Mouse (Mus musculus): Measurements from ENCODE around the gene Ovca2.

The Ovca2 gene

DNA sequence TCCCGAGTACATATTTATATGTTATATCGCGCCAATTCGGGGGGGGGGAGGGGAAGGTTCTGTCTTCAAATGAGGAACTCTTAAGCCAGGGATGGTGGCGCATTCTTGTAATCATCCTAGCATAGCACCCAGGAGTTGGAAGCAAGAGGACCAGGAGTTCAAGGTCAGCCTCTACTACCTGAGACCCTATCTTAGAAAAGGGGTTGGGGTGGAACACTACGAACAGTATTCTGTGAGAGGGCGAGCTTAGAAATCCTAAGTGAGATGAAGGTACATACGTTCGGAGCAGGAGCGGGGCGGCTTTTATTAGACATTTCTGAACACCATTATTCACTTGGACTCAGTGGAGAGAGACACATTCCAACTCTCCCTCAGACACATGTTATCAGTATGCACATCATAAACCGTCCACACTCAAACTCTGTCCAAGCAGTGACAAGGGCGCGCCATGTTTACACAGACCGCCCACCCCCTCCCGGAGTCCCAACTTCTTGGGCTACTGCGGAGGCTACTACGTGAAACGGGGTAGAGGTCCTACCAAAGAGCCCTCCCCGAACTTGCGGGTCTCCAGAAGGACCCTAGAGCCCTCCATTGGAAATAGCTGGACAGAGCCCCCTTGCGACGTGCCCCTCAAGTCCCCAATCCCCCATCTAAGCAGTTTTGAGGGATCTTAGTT, 9.1 kb downstream of the Ovca2 start, which contains the start of gene Hic1:
Gene Hic1 (minus strand): TSS at position 115 of the 676 bp plus-strand sequence.
- DNase-seq, result peak in 1 of 2 experiments; percentile 41

DNA sequence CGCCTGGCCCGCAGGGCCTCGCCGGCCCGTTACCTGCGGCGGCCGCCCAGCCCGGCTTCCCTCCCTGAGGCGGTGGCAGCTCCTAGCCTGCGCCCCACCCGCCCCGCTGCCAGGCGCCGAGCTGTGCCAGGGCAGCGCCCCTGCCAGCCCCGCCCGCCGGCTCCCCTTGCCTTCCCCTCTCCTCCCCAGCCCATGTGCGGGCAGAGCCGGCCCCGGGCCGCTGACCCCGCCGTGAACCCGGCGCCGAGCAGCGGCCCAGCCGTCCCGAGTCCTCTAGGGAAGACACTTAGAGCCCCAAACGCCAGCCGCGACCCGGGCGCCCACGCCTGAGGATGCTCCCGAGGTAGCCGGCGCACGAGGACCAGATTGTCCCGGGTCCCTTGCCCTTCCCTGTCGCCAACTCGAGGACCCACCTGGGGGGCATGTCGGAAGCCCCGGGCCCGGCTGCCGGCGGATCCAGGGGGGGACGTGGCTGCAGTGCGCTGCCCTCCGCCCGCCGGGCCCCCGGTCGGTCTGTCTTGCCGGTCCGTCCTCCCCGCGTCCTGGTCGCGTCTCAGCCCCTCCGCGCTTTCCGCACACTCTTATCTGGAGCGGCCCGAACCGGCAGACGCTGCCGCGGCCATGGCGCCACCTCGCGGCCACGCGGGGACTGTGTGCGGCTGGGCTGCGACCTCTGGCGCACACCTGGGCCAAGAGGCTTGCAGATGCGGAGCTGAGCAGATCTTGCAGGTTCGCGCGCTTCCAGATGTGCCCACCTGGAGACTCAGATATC, 9.9 kb downstream of the Ovca2 start:
- DNase-seq, result peak; percentile 85 to 89

DNA sequence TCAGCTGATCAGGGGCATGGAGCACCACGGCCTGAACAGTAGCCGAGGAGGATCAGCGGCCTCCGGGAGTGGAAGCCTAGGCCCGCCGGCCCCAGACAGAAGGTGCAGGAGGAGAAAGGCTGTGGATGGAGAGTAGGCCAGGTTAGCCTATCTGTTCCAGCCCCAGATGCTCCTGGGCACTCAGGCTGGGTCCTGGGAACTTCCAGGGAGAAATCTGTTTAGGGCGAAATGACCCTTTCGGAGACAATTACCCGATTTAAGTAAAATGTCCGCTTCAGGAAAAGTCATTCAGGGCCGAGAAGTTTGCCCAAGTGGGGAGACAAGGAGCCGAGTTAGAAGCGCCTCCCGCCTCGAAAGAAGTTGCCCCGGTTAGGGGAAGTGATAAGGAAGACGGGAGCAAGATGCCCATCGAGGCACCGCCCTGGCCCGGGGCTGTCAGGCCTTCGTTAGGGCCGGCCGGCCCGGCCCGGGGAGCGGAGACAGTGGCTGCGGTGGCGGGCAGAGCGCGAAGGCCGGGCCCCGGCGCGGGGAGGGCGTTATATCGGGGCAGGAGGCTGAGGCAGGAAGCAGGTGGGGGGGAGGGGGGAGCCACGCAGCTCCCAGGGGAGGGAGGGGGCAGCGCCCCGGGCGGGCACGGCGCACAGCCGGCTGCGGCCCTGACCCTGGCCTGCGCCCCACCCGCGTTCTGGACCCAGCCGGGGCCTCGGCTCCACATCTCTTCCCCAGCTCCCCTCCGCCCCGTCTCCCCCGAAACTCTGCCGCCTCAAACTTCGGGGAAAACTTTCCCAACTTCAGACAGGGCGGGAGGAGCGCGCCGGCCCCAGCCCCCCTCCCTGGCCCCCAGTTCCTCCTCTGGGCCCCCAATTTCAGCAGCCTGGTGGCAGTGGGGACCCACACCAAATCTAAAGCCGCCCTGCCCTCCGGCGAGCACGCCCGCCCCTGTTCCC, 10.7 kb downstream of the Ovca2 start:
- DNase-seq, result peak; percentile 58 to 77

DNA sequence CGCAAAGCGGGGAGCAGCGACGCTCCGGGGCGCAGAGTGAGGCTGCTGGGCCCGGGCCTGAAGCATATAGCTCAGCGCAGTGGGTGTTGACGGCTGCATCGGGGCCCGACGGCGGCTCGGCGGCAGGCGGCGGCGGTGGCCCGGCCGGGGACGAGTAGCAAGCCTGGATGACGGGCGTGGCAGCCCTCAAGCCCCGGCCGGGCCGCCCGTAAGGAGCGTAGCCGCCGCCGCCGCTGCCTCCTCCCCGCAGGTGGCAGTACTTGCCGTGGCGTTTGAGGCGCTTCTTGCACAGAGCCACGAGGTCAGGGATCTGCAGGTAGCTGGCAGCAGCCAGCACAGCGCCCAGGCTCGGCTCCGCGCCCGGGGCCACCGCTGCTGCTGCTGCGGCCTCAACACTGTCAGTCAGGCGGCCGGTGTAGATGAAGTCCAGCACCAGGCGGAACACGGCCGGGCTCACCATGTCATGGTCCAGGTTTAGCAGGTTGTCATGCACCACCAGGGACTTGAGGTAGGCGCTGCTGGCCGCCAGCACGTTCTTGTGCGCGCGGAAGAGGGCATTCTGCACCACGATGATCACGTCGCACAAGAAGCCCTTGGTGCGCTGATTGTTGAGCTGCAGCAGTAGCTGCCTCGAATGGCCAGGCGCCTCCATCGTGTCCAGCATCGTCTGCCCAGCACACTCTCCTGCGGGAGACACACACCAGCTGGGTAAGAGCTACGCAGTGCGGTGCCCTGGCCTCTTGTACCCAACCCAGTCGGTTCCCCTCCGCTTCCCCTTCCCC, 11.6 kb downstream of the Ovca2 start:
- peak; percentile 60 to 85 for DNase-seq

DNA sequence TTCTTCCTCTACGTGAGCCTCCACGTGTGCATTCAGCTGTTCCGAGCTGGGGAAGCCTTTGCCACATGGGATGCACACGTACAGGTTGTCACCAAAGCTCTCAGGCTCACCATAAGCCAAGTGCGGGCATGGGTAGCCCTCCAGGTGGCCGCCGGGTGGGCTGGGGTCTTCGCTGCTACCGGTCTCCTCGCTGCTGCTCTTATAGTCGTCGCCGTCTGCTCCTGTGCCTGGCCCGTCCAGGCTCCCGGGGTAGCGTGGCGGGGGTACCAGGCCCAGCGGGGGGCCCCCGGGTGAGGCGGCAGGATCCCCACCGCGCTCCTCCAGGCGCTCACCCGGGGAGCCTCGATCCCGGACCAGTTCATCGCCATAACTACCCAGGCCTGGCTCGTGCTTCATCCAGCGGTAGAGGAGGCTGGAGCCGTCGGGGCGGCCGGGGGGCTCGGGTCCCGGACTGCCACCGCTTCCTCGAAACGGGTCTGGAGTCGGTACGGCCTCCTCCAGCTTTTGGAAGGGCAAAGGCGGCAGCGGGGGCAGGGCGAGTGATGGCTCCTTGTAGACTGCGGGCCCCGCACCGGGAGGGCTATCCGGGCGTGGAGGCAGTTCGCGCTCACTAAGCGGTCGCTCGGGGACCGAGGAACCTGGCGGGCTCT, 12.3 kb downstream of the Ovca2 start:
- peak in 1 of 2 experiments; percentile 64 for DNase-seq

DNA sequence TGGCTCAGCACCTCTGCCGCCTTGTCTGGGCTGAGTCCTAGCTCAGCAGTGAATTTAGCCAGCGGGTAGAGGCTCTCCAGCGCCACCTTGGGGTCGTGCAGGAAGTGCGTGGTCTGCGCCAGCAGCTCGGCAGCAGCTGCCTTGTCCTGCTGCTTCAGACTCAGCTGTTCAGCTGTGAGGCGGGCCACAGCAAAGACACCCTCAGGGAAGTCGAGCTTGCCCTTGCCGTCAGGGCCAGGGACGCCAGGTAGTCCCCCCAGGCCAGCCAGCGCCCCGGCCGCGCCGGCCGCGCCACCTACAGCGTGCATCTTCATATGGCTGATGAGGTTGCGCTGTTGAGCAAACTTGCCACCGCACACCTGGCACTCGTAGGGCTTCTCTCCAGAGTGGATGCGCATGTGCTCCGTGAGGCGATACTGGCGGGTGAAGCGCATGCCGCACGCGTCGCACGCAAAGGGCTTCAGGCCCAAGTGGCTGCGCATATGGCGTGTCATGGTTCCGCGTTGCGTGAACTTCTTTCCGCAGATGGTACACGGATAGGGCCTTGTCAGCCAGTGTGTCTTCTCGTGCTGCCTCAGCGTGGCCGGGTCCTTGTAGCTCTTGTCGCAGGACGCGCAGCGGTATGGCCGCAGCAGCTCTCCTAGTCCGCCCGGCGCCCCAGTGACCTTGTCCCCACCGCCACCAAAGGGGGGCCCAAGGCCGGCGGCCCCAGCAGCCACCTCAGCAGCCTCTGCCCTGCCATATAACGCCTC, 13.0 kb downstream of the Ovca2 start:
- DNase-seq, result peak; percentile 85 to 87

DNA sequence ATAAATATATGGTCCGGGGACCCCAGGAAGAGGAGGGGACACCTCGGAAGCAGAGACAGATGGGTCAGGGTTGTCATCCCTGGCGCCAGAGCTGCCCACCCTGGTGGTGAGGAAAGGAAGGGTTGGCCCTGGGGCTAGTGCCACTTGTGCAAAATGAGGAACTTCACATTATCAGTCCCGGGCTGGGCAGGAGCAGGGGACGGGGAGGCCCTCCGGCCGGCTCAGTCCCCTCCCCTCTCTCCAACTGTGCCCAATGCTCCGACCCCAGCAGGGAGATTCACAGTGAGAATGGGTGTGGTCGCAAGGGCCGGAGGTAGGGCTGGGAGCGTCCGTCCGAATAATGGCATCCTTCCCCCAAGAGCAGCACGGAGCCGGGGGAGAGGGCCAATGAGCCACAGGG, 13.9 kb downstream of the Ovca2 start:
- peak in 1 of 2 experiments; percentile 45 for DNase-seq

DNA sequence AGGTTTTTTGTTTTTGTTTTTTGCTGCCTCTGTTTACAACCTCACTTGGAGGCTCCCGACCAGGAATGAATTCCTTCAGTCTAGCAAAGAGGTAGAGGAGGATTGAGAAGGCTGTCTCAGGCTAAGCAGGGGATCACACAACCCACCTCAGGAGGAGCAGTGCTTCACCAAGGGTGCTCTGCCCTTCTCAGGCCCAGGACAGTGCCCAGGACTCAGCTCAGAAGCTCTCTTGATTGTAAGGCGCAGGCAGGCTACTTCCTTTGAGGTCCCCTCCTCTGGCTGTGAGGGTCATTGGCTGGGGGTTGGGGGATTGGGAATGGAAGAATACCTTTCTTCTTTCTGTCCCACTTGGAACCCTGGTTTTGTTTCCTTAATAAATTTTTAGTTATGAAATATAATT, 14.6 kb downstream of the Ovca2 start:
- peak in 1 of 2 experiments; percentile 31 for DNase-seq

DNA sequence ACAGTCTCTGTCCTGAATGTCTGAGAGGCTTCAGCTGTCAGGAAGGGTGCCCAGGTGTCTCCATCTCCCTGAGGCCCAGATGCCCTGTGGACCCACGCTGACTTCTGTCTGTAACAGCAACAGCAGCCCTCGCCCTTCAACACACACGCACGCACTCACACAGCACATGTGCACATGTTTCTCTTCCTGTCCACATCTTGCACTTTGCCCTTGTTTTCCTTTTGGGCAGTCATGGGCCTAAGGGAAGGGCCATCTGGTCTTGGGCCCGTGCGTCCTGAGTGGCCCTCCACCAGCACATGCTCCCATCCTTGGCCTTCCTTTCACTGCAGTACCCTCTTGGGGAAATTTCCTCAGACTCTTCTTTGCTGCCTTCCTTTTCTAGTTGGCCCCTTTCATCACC, 15.3 kb downstream of the Ovca2 start:
- peak in 1 of 2 experiments; percentile 72 for DNase-seq

DNA sequence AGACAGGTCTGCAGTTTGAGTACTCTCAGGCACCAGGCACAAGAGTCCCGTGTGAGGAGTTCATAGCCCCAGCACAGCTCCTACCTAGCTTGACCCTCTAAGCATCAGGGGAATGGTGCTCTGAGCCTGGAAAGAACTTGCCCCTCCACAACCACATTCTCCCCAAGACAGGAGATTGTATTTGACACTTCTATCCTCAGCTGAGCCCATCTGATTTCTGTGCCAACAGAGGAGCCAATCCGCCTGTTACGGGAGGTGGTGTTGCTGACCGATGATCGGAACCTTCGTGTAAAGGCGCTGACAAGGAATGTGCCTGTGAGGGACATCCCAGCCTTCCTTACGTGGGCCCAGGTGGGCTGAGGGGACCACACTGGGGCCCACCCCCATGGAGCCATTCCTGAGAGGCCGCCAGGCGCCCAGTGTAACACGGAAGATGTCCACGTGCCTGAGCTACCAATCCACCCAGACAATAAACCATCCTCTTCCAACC, 16.0 kb downstream of the Ovca2 start:
- DNase-seq, result peak in 1 of 2 experiments; percentile 34

DNA sequence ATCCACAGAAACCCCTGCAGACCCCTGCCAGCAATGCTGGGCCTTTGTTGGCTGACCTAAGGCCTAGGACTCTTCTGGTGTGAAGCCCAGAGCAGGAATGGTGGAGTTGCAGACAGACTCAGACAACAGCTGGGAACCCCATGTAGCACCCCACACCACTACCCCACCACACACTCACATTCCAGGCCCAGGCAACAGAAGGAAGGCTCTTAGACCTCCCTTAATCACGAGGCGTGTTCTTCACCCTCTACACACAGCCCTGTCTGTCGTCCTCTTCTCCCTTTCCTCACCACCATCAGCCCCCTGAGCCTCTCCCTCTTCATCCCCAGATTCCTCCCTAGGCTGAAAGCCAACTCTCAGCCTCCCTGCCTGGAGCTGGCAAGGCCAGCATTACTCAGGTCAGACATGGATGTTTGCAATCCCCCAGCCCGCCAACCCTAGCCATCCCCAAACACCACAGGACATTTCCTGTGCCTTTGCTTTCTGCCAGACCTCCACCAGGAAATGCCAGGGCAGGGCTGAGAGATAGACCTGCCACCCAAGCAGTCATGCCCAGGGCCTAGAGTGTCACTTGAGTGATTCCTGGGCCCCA, 17.1 kb downstream of the Ovca2 start:
- DNase-seq, result peak in 1 of 2 experiments; percentile 30

DNA sequence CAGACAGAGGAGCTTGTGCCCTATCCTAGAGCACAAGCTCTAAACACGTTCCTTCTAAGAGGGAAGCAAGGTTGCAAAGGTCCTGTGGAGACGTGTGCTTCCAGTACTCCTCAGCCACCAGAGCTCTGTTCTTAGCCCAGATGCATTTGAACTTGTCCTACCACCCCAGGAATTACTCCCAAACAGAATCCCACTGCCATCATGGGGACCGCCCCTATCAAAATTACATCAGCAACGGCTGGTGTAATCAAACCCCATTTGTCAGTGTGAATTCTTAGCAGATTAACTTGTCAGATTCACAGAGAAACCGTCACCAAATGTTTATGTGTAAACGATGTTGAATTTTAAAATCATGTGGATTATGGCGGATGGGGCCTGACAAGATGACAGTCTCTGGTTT, 17.7 kb downstream of the Ovca2 start:
- DNase-seq, result no peak

DNA sequence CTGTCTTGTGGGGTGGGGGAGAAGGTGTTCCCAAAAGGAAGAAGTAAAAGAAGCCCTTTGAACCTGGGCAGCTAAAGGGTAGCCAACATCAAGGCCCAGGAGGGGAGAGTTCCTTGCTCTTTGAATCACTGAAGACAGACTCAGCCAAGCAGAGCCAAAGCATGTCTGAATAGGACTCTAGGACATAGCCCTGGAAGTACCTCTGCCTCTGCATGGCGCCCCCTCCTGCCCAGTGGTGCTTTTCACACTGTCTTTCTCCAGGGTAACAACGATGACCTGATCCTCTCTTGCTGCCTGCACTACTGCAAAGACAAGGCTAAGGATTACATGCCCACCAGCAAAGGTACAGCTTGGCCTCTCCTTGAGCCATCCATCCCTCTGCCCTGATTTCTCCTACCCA, 19.1 kb downstream of the Ovca2 start:
- DNase-seq, result peak; percentile 75 to 76

DNA sequence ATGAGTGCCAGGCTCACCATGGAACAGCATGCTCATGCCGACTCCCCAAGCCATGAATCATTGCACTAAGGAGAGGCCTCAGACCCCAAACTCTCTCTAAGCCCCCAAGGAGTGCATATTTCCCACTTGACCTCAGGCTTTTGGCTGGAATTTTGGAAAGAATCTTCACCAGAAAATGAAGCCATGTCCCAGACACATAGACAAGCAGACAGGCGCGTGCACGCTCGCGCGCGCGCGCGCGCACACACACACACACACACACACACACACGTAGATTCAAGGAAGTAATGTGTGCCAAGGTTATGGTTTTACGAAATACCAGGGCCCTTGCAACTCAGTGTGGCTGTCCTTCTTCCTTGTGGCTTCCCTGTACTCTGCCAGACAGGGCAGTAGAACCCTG, 20.2 kb downstream of the Ovca2 start:
- DNase-seq, result no peak

DNA sequence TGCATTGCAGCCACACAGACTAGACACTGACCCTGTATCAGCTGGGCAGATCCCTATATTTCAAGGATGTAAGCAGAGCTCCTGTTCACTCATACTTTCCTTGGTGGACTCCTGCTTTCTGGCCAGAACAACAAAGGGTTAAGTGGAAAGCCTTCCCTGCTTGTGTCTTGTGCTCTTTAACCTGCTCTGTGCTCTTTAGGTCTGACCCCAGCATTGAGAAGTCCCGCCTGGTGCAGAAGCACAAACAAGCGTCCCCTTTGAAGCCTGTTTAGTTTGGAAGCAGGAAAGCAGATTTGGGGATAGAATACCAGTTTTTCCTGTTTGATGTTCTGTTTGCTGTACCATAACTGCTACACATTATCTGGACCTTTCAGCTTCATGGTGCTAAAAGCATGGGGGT, 20.7 kb downstream of the Ovca2 start:
- DNase-seq, result no peak

DNA sequence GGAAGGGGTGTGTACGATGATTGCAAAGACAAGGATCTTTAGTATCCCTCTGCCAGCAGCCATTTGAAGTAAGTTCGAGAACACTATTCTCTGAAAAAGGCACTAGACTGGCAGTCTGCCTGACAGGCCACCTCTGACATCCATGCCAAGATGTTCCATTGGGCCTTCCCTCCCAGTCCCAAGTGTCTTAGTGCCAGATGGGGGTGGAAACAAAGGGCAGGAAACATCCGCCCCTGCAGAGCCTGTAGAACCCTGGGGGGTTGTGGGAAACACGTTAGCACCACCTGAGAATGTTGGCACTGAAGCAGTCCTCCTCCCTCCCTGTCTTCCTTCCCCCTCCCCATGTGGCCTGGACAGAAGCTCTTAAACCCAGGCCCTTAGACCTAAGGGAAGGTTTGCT, 21.6 kb downstream of the Ovca2 start:
- DNase-seq, result peak in 1 of 2 experiments; percentile 77

DNA sequence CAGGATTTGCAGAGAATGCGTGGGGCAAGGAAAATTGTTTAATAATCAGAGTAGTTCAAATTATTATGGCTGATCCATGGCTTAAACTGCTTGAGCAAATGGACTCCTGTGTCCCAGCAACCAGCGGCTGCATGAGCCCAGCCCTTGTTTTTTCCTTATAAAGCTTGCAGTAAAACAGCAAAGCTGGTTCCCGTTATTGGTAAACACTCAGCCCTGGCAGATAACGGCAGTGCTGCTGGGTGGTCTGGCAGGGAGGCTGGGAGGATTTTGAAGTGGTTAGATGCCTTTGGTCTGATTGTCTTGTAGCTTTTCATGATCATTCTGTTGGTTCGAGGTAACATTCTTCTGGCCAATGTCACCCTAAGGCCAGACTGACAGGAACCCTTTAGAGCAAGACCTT, 22.2 kb downstream of the Ovca2 start:
- DNase-seq, result no peak

DNA sequence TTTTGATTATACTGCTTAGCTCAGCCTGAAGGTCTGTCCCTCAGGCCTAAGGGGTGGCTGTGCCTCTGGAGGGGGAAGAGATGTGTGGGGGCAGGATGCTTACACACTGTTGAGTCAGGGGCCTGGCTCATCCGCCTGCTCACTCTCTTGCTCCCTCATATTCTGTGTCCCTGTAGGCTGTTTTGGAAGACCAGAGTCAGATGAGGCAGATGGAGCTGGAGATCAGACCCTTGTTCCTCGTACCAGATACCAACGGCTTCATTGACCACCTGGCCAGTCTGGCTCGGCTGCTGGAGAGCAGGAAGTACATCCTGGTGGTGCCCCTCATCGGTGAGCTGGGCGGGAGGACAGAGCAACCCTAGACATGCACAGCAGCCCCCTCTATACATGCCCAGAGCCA, 22.6 kb downstream of the Ovca2 start:
- DNase-seq, result no peak

DNA sequence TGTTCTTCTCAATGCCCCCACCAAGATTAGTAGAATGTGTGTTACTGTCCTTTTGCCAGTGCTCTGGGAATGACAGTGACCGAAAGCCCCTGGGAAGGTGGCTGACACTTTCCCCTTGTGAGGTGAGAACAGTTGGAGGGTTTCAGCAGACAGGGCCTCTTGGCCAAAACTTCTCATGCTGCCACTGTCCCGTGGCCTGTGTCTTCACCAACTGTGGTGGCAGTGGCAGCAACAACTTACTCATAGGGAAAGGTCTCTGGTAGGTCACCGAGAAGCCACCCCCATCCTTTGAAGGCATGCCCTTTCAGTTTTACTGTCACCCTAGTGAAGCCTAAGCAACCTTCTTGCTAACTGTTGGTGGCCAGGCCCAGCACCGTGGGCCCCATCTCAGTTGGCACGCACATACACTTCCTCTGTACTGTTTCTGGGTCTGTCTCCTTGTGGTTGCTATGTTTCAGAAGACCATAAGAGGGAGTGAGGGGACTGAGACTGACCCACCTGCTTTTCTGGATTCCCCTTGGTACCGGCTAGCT, 24.5 kb downstream of the Ovca2 start:
- peak in 1 of 2 experiments; percentile 41 for DNase-seq

Measured in kidney, postnatal 25 days (tissue).